Mouse (Mus musculus) heart, adult 2 months (tissue): ENCODE results near the gene Tnfrsf1a. TPM values are rescaled to one million over a fixed set of nuclear protein-coding genes. Genes with fewer than 3 reads are reported as not detected.
A peak's percentile ranks its signal among the peaks of the same experiment; 100 is the strongest.

ENCODE experiments used
- DNase-seq, 2 experiments: peaks; one replicate each; pipeline ENCODE4 v3.0.0; 2021
- H3K27ac ChIP-seq: fragments of 200-600 bp; 2 replicates; pipeline ENCODE4 v1.8.1; 2022
- H3K27me3 ChIP-seq: fragments of 200-500 bp; 2 replicates; pipeline ENCODE4 v1.6.1; 2012; ENCODE audit warnings: mild to moderate bottlenecking, low read length, inconsistent platforms, mixed read lengths; ENCODE audit not compliant: control insufficient read depth, insufficient read depth
- H3K36me3 ChIP-seq: fragments of 200-500 bp; 2 replicates; pipeline ENCODE4 v1.6.1; 2012; ENCODE audit warnings: low read length, inconsistent platforms; ENCODE audit not compliant: control insufficient read depth, insufficient read depth
- H3K4me1 ChIP-seq: fragments of 200-500 bp; 2 replicates; pipeline ENCODE4 v1.6.1; 2011; ENCODE audit warnings: low read length; ENCODE audit not compliant: control insufficient read depth, insufficient read depth
- H3K4me3 ChIP-seq: fragments of 200-600 bp; 2 replicates; pipeline ENCODE4 v1.8.1; 2022
- H3K79me2 ChIP-seq: fragments of 200-500 bp; replicated peaks from 2 replicates; pipeline ENCODE4 v1.6.1; 2012; ENCODE audit warnings: mild to moderate bottlenecking, inconsistent platforms, low read length, moderate library complexity, mixed read lengths; ENCODE audit not compliant: control insufficient read depth, insufficient read depth
- H3K9ac ChIP-seq: fragments of 200-500 bp; 2 replicates; pipeline ENCODE4 v1.6.1; 2012; ENCODE audit warnings: low read depth, mild to moderate bottlenecking, control low read depth, inconsistent platforms, low read length, mixed read lengths
- CTCF ChIP-seq: fragments of 200-600 bp; IDR thresholded peaks from 2 replicates; pipeline ENCODE4 v1.8.1; 2022; ENCODE audit warnings: antibody characterized with exemption, mild to moderate bottlenecking, moderate library complexity
- EP300 ChIP-seq: fragments of 200-500 bp; IDR thresholded peaks from 2 replicates; pipeline ENCODE4 v1.6.1; 2011; ENCODE audit warnings: low read depth, low read length, control low read depth; ENCODE audit not compliant: insufficient read depth
- POLR2A ChIP-seq: fragments of 200-500 bp; IDR thresholded peaks from 2 replicates; pipeline ENCODE4 v1.6.1; 2011; ENCODE audit warnings: mild to moderate bottlenecking, low read depth, low read length, control low read depth; ENCODE audit not compliant: insufficient read depth
- WGBS: fragments of 180-500 bp; shearing (Covaris S2); methylation state at CpG from one replicate; pipeline ENCODE4 v1.1.7; 2018; 5-methylcytosine and 5-hydroxymethylcytosine counted together
- intact Hi-C: fragments of 180-260 bp; cut with DNase I; formaldehyde crosslinking; loops from one replicate; pipeline ENCODE4 v1.15.1; 2025
- polyA plus RNA-seq: library from polyadenylated mRNA; depleted of rRNA; stranded (reverse); fragments of >200 nt; gene quantifications from 2 replicates; pipeline ENCODE4 v1.2.3, GENCODE M21; 2012
- total RNA-seq, 2 experiments: library from RNA; stranded (reverse); gene quantifications; 2 replicates each; pipeline ENCODE4 v1.2.3; 2021

Gene Tnfrsf1a
- total and polyA plus RNA-seq, 3 experiments, result 50.8 to 62.8 (median 57.1) TPM

GRCm38 (mm10) chr6:125321114-125321855 lies 27.9 kb upstream of the Tnfrsf1a start:
- no peak for TF ChIP-seq CTCF
- TF ChIP-seq EP300, result no peak
- no peak for TF ChIP-seq POLR2A
- peak in 1 of 2 experiments; percentile 15 for DNase-seq
- H3K9ac ChIP-seq, result no peak overlapping the region
- H3K36me3 ChIP-seq, result no peaks in the 10 kb centered on the region
- intact Hi-C loops, result no loop called here
- no peak overlapping the region for H3K4me3 ChIP-seq
- H3K27ac ChIP-seq, result no peak overlapping the region
- no peaks in the 10 kb centered on the region for H3K4me1 ChIP-seq
- 0 out of 2 replicates have a peak, but pooled peaks cover 2% of the 10 kb centered on the region for H3K27me3 ChIP-seq
- no peaks in the 10 kb centered on the region for H3K79me2 ChIP-seq
- WGBS, result 31% methylated on average over 26 of the region's 26 CpGs

GRCm38 (mm10) chr6:125322794-125323193 lies 26.4 kb upstream of the Tnfrsf1a start:
- no peaks in the 10 kb centered on the region for H3K4me1 ChIP-seq
- no peaks in the 10 kb centered on the region for H3K79me2 ChIP-seq
- intact Hi-C loops, result no loop called here
- 71% methylated on average over 13 of the region's 13 CpGs for WGBS
- no peak overlapping the region for H3K4me3 ChIP-seq
- DNase-seq, result no peak
- H3K27ac ChIP-seq, result no peak overlapping the region
- no peaks in the 10 kb centered on the region for H3K36me3 ChIP-seq
- TF ChIP-seq EP300, result no peak
- TF ChIP-seq CTCF, result no peak
- TF ChIP-seq POLR2A, result no peak
- H3K9ac ChIP-seq, result no peak overlapping the region
- 0 out of 2 replicates have a peak, but pooled peaks cover 2% of the 10 kb centered on the region for H3K27me3 ChIP-seq

DNA sequence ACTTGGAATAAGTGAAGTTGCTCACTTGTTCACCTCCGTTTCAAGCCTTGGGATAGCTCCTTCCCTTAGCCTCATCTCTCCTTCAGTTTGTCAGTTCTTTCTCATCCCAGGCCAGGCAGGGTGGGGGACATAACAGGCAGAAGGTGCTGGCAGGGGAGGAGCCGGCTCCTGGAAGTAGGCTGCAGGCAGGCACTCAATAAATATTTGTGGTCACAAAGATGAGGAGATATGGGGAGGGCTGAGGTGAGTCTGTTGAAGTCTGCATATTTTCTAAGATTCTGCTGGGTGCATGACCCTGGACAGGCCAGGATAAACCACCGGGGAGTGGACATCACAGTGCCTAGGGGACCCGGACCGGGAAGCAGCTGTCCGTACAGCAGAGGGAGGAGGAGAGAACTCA lies 25.6 kb upstream of the Tnfrsf1a start:
- Histone ChIP-seq H3K27me3 (0 out of 2 replicates have a peak, but pooled peaks cover 2% of the 10 kb centered on the region), H3K4me3 (no peak overlapping the region), H3K36me3 (no peaks in the 10 kb centered on the region), H3K79me2 (no peaks in the 10 kb centered on the region), H3K27ac (no peak overlapping the region), H3K9ac (no peak overlapping the region), H3K4me1 (no peaks in the 10 kb centered on the region)
- 69% methylated on average over 6 of the region's 6 CpGs for WGBS
- intact Hi-C loops, result no loop called here
- TF ChIP-seq CTCF (no peak), EP300 (no peak), POLR2A (no peak)
- no peak for DNase-seq

GRCm38 (mm10) chr6:125325337-125325736 lies 23.8 kb upstream of the Tnfrsf1a start:
- no peak overlapping the region for H3K4me3 ChIP-seq
- H3K27me3 ChIP-seq, result 0 out of 2 replicates have a peak, but pooled peaks cover 2% of the 10 kb centered on the region
- no peaks in the 10 kb centered on the region for H3K4me1 ChIP-seq
- peak in 1 of 2 experiments; percentile 26 for DNase-seq
- no peaks in the 10 kb centered on the region for H3K79me2 ChIP-seq
- TF ChIP-seq POLR2A, result no peak
- intact Hi-C loops, result no loop called here
- WGBS, result 26% methylated on average over 6 of the region's 6 CpGs
- H3K9ac ChIP-seq, result no peak overlapping the region
- no peaks in the 10 kb centered on the region for H3K36me3 ChIP-seq
- no peak overlapping the region for H3K27ac ChIP-seq

- Histone ChIP-seq H3K9ac (no peak overlapping the region), H3K4me3 (no peak overlapping the region), H3K27ac (no peak overlapping the region), H3K27me3 (no peaks in the 10 kb centered on the region), H3K79me2 (no peaks in the 10 kb centered on the region), H3K4me1 (no peaks in the 10 kb centered on the region; the same call in 1 of the 2 replicates), H3K36me3 (no peaks in the 10 kb centered on the region)
- TF ChIP-seq EP300 (0 out of 2 replicates have a peak, but pooled peaks have one; percentile 60), CTCF (peak; percentile 89), POLR2A (no peak)
- DNase-seq, result peak; percentile 61 to 75
- WGBS, result 65% methylated on average over 5 of the region's 5 CpGs
- intact Hi-C loops, result loop anchor here (1.0 kb wide), 2 partner anchors 14 to 36 kb away; no protein-coding TSS in a partner anchor
Observed at GRCm38 (mm10) chr6:125328243-125328642, 20.9 kb upstream of the Tnfrsf1a start.

DNA sequence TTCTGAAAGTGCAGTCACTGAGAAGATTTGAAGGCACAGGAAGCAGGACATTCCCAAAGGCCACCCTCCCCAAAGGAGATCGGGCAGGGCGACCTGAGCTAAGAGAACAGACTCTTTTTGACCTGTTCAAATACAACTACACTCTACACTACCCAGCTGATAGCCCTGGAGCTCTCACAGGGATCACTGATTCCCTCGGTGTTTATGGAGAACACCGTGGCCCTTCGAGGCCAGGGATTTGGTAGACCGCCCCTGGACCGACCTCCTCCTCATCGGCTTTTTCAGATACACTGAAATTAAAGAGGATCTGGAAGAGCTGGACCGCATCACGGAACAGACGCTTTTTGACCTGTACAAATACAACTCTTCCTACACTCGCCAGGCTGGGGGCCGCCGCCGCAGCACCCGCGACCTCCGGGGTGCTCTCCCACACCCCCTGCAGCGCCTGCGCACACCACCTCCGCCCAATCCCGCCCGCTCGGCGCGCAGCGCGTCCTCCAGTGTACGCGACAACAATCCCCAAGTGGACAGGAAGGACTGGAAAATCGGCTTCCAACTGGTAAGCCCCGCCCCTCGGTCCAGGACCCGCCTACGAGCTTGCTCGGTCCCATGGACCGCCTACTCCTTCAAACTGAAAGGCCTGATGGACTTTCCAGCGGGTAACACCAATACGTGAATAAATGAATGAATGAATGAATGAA lies 18.4 kb upstream of the Tnfrsf1a start:
- 2% methylated on average over 39 of the region's 39 CpGs for WGBS
- peak overlapping the region; percentile 81 for H3K27ac ChIP-seq

More for the DNA sequence above, 18.4 kb upstream of the Tnfrsf1a start:
- no peaks in the 10 kb centered on the region for H3K27me3 ChIP-seq
- H3K9ac ChIP-seq, result peak overlapping the region; percentile 77
- peak overlapping the region; percentile 55 for H3K4me3 ChIP-seq
- no peaks in the 10 kb centered on the region for H3K36me3 ChIP-seq
- DNase-seq, result peak; percentile 94 to 95
- intact Hi-C loops, result loop anchor here (2.0 kb wide), 1 partner anchor 18 kb away; the partner anchor contains the start of gene Tnfrsf1a
- H3K79me2 ChIP-seq, result no peaks in the 10 kb centered on the region
- H3K4me1 ChIP-seq, result no peaks in the 10 kb centered on the region; the same call in 1 of the 2 replicates
- TF ChIP-seq EP300, result no peak
- peak; percentile 96 for TF ChIP-seq POLR2A
- peak; percentile 38 for TF ChIP-seq CTCF
